Mouse (Mus musculus): Measurements from ENCODE around the gene Rps18. TPM values are rescaled to one million over a fixed set of nuclear protein-coding genes. Genes with fewer than 3 reads are reported as not detected.
A peak's percentile ranks its signal among the peaks of the same experiment; 100 is the strongest.
"Not testable (repeated sequence)": the region's sequence is repeated elsewhere in the genome, so short reads cannot be mapped to it uniquely, and the experiment has no call there.

Rps18 gene
- polyA plus RNA-seq, 1 experiment: 771 TPM

- TF ChIP-seq CTCF (IDR thresholded peaks at IDR 0.05; ENCODE audit: borderline replicate concordance, extremely low read depth, insufficient read depth, insufficient read length): no peak
- no peak for TF ChIP-seq POLR2A (IDR thresholded peaks at IDR 0.05; ENCODE audit: borderline replicate concordance, extremely low read depth, insufficient read depth, insufficient read length, poor library complexity, severe bottlenecking)
- DNase-seq (ENCODE audit: low read depth): no peak
Measured at GRCm38 (mm10) chr17:33953310-33953709, 2.5 kb downstream of the Rps18 start.

DNA sequence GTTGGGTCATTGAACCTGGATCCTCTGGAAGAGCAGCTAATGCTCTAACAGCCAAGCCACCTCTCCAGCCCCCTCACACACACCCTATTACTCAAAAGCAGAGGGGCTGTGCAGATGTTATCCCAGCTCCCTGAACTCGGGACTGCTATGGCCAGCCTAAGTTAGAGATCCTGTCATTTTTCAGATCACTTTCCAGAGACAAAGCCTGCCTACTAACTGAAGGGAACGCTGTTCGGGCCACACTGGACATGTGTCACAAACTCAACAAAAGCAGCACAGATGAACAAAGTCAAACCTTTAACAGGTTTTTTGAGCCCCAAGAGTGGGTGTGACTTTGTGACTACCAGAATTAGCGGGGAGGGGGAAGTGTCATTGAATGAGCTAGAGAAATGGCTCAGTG lies 2.9 kb downstream of the Rps18 start:
- no peak for TF ChIP-seq CTCF (IDR thresholded peaks at IDR 0.05; ENCODE audit: borderline replicate concordance, extremely low read depth, insufficient read depth, insufficient read length)
- no peak for TF ChIP-seq POLR2A (IDR thresholded peaks at IDR 0.05; ENCODE audit: borderline replicate concordance, extremely low read depth, insufficient read depth, insufficient read length, poor library complexity, severe bottlenecking)
- no peak for DNase-seq (ENCODE audit: low read depth)

DNA sequence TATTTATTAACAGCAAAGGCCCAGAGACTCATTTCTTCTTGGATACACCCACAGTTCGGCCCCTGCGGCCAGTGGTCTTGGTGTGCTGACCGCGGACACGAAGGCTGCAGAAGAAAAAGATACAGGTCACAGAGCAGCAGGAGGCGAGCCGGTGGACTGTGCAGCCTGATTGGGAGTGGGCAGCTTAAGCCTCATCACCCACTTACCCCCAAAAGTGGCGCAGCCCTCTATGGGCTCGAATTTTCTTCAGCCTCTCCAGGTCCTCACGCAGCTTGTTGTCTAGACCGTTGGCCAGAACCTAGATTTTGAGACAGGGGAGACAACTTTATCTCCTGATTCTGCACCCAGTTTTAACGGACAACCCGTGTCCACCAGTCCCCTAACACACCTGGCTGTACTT lies 3.8 kb downstream of the Rps18 start:
- not testable (repeated sequence) for DNase-seq (ENCODE audit: low read depth)

DNA sequence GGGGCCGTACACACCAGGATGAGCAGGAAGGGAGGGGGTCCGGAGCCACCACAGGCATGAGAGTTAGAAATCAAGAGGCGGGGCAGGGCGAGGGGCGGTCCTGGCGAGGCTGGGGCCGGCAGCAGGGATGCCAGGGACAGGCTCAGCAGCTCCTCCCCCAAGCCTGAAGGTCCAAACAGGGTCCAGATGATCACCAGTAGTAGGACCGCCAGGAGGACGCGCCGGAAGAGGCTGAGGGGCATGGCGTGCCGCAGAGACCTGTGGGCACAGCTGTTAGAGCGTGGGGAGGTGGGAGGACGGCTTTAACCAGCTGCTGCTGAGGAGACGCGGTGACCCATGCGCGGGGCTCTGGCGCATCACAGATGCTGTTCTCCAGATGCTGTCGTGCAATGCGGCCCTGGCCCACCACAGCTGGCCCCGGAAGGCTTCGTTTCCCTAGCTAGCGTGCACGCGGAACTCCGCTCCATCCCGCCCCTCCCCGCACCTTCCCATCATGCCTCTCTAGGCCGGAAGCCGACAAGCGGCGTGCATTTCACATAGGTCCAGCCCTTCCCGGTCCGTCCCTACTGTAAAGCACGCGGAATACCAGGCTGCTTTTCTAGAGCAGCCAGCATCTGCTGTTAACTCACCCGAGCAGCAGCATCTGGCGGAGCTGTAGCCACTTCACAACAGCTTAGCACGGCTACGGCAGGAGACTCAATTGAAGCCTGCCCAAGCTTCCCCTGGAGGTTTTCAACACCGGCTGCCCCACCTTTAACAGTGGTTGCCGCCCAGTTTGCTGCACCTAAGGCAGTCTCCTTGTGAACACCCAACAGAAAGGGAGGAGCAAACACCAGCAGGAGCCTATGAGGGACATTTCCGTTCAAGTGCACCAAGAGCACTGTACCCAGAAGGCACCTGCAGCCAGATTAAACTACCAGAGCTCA lies 4.5 kb downstream of the Rps18 start, which contains the start of gene B3galt4:
Gene B3galt4 (minus strand): TSS at position 468 of the 926 bp plus-strand sequence.
- DNase-seq (ENCODE audit: low read depth): peak; percentile 95
- TF ChIP-seq POLR2A (IDR thresholded peaks at IDR 0.05; ENCODE audit: borderline replicate concordance, extremely low read depth, insufficient read depth, insufficient read length, poor library complexity, severe bottlenecking) (peak; percentile 43; the same call in 1 of the 2 replicates), CTCF (IDR thresholded peaks at IDR 0.05; ENCODE audit: borderline replicate concordance, extremely low read depth, insufficient read depth, insufficient read length) (no peak)

DNA sequence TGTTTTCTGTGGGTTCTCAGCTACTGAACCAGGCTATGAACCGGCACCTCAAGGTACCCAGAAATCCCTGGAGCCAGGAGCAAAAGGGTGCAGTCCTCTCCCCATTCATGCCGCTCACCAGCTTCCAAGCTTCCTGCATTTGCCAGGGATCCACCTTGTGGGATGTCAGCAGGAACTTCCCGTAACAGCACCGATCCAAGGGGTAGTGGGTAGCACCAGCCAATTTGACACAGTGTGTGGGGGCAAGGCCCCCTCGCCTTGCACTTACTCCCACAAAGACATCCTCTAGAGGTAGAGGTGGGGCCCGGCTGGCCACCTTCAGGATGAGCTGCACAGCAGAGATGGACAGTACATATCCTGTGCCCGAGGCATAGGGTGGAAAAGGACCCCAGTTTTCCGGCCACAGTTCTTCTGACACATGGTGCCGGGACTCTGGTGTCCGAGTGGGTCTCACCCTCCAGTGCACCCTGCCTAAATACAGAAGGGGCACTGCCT lies 5.6 kb downstream of the Rps18 start:
- no peak for DNase-seq (ENCODE audit: low read depth)
- no peak for TF ChIP-seq POLR2A (IDR thresholded peaks at IDR 0.05; ENCODE audit: borderline replicate concordance, extremely low read depth, insufficient read depth, insufficient read length, poor library complexity, severe bottlenecking)
- no peak for TF ChIP-seq CTCF (IDR thresholded peaks at IDR 0.05; ENCODE audit: borderline replicate concordance, extremely low read depth, insufficient read depth, insufficient read length)

DNA sequence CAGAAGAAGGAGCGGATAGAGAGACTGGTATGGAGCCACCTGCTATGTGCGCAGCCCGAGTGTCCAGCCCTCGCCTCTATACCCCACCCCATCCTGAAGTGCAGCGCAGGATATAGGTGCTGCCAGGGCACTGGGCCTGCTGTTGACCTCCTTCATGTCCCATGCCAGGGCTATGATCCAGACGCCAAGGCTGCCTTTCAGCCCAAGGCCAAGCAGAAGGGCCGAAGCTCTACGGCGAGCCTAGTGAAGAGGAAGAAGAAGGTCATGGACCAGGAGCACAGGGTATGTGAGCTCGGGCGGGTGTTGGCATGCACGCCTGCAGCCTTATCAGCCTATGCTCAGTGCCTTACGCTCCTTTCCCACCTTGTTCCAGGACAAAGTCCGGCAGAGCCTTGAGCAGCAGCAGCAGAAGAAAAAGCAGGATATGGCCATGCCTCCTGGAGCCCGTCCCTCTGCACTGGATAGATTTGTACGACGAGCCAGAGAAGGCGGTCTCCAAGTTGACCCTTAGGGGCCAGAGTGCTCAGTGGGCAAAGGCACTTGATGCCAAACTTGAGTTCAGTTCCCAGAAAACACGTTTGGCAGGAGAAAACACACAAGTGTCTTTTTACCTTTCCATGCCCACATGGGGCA lies 6.8 kb downstream of the Rps18 start:
- DNase-seq (ENCODE audit: low read depth): no peak
- TF ChIP-seq CTCF (IDR thresholded peaks at IDR 0.05; ENCODE audit: borderline replicate concordance, extremely low read depth, insufficient read depth, insufficient read length): no peak
- TF ChIP-seq POLR2A (IDR thresholded peaks at IDR 0.05; ENCODE audit: borderline replicate concordance, extremely low read depth, insufficient read depth, insufficient read length, poor library complexity, severe bottlenecking): no peak

DNA sequence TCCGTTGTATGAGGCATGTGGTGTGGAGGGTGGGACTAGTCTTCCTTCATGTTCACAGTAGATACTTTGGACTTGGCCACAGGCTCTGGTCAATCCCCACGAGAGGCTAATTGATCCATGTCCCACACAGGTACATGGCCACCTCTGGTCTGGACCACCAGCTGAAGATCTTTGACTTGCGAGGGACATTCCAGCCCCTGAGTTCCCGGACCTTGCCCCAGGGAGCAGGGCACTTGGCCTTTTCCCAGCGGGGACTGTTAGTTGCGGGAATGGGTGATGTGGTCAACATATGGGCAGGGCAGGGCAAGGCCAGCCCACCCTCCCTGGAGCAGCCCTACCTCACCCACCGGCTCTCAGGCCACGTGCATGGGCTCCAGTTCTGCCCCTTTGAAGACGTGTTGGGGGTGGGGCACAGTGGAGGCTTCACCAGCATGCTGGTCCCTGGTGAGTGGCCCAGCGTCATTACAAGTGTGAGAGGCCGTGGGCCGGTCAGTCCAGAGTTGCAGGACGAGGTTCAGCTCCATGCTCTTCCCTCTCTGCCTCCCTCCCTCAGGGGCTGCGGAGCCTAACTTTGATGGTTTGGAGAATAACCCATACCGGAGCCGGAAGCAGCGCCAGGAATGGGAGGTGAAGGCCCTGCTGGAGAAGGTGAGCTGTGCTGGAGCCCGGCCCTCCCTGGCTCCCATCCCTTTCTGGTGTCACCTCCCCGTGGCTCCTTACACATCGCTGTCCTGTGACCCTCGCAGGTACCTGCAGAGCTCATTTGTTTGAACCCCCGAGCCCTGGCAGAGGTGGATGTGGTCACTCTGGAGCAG lies 7.5 kb downstream of the Rps18 start:
- no peak for DNase-seq (ENCODE audit: low read depth)
- TF ChIP-seq POLR2A (IDR thresholded peaks at IDR 0.05; ENCODE audit: borderline replicate concordance, extremely low read depth, insufficient read depth, insufficient read length, poor library complexity, severe bottlenecking) (no peak), CTCF (IDR thresholded peaks at IDR 0.05; ENCODE audit: borderline replicate concordance, extremely low read depth, insufficient read depth, insufficient read length) (no peak)

GRCm38 (mm10) chr17:33947430-33948089 lies 8.2 kb downstream of the Rps18 start:
- DNase-seq (ENCODE audit: low read depth): no peak
- no peak for TF ChIP-seq POLR2A (IDR thresholded peaks at IDR 0.05; ENCODE audit: borderline replicate concordance, extremely low read depth, insufficient read depth, insufficient read length, poor library complexity, severe bottlenecking)
- TF ChIP-seq CTCF (IDR thresholded peaks at IDR 0.05; ENCODE audit: borderline replicate concordance, extremely low read depth, insufficient read depth, insufficient read length): no peak

DNA sequence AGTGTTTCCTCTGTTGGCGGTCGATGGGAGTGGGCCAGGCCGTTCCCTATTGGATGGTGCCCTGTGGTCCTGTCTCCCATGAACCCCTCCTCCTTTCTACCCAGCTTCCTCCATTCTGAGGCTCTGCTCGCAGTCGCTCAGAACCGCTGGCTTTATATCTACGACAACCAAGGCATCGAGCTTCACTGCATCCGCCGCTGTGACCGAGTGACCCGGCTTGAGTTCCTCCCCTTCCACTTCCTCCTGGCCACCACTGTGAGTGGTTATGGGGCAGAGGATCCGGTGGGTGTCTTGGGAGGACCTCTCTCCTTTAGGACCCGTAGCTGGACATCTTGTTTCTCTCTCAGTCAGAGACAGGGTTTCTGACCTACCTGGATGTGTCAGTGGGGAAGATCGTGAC lies 12.3 kb downstream of the Rps18 start:
- DNase-seq (ENCODE audit: low read depth): no peak
- TF ChIP-seq CTCF (IDR thresholded peaks at IDR 0.05; ENCODE audit: borderline replicate concordance, extremely low read depth, insufficient read depth, insufficient read length) (no peak), POLR2A (IDR thresholded peaks at IDR 0.05; ENCODE audit: borderline replicate concordance, extremely low read depth, insufficient read depth, insufficient read length, poor library complexity, severe bottlenecking) (no peak)

DNA sequence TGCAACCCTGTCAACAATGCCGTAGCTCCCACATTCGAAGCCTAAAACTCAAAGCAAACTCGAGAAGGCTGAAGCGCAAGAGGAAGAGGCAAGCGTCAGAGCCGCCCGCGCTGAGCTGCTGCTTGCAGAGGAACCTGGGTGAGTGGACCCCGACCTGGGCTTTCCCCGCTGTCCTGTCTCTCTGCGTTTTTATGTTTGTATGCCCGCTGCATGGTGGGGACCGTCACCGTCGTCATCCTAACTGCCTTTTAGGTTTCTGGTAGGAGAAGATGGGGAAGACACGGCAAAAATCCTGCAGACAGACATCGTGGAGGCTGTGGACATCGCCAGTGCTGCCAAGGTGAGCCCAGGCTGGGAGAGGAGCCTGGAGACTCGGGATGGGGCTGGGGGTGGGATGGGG lies 14.4 kb downstream of the Rps18 start:
- TF ChIP-seq POLR2A (IDR thresholded peaks at IDR 0.05; ENCODE audit: borderline replicate concordance, extremely low read depth, insufficient read depth, insufficient read length, poor library complexity, severe bottlenecking): no peak
- no peak for TF ChIP-seq CTCF (IDR thresholded peaks at IDR 0.05; ENCODE audit: borderline replicate concordance, extremely low read depth, insufficient read depth, insufficient read length)
- DNase-seq (ENCODE audit: low read depth): no peak

DNA sequence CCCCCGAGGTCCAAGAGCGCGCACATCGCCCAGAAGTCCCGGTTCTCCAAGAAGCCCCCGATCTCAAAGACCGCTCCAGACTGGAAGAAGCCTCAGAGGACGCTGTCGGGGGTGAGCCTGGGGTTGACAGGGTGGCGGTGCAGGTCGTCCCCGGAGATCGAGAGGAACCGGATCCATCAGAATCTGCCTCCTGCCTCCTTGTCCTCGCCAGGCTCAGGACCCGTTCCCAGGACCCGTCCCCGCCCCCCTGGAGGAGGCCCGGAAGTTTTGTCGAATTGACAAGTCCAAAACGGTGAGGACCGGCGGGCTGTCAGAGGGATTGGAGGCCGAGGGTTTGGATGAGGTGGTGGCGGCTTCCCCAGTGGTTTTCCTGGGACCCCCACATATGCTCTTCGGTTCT lies 14.8 kb downstream of the Rps18 start:
- TF ChIP-seq POLR2A (IDR thresholded peaks at IDR 0.05; ENCODE audit: borderline replicate concordance, extremely low read depth, insufficient read depth, insufficient read length, poor library complexity, severe bottlenecking) (no peak), CTCF (IDR thresholded peaks at IDR 0.05; ENCODE audit: borderline replicate concordance, extremely low read depth, insufficient read depth, insufficient read length) (no peak)
- no peak for DNase-seq (ENCODE audit: low read depth)

Data from brain, embryonic 14.5 days (tissue).